Mouse (Mus musculus): Measurements from ENCODE around the gene Fam205a1. TPM values are rescaled to one million over a fixed set of nuclear protein-coding genes. Genes with fewer than 3 reads are reported as not detected.
A peak's percentile ranks its signal among the peaks of the same experiment; 100 is the strongest.
"Not testable (repeated sequence)": the region's sequence is repeated elsewhere in the genome, so short reads cannot be mapped to it uniquely, and the experiment has no call there.

The Fam205a1 gene
- not detected for polyA plus RNA-seq (2021)

DNA sequence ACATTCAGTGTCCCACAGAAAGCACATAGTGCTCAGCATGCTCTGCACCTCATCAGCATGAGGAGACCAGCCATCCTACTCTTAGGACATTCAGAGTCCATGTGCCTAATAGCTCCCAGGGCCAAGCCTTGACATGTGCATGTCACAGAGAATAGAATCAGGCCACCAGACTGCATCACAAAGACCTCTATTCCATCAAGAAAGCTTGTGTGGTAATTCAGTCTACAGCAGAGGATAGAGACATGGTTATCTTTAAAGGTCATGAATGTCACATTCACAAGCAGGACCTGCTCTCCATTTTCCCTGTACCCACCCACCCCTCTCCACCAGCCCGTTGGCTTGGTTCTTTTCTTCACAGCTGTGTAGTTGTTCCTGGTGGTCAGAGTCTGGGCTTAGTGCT lies at the start of gene Fam205a1:
TSS of gene Fam205a1 (minus strand) at position 101 of the 400 bp plus-strand sequence.
- in situ Hi-C loops (cut with MboI; ENCODE audit: low pct_unique_long_range_greater_than_20kb); H3K27me3 ChIP-seq; POLR2A ChIA-PET; CTCF ChIA-PET; DNase-seq (ENCODE audit: low read depth, low spot score); ATAC-seq: not testable (repeated sequence)

DNA sequence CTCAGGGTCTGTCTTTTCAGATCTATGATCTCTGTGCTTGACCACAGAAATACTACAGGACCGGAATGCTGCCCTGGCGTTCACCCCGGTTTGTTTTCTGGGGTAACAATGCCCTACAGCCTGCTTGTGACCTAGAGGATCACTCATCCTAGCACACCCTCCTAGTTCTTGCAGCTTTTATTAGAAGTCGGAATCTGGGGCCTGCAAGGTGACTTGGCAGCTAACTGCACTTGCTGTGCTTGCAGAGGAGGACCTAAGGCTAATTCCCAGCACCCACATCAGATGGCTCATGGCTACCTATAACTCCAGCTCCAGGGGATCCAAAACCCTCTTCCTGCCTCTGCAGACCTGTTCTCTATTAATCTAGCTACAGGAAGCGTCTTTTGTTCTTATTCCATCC lies 49.0 kb upstream of the Fam205a1 start:
- CTCF ChIA-PET: no interaction called here
- ATAC-seq (no peak), DNase-seq (ENCODE audit: low read depth, low spot score) (no peak)
- POLR2A ChIA-PET: no interaction called here
- in situ Hi-C loops (cut with MboI; ENCODE audit: low pct_unique_long_range_greater_than_20kb): no loop called here
- no peak for TF ChIP-seq CTCF (IDR thresholded peaks at IDR 0.05)
- H3K27me3 ChIP-seq: peaks cover 35% of the 10 kb centered on the region

DNA sequence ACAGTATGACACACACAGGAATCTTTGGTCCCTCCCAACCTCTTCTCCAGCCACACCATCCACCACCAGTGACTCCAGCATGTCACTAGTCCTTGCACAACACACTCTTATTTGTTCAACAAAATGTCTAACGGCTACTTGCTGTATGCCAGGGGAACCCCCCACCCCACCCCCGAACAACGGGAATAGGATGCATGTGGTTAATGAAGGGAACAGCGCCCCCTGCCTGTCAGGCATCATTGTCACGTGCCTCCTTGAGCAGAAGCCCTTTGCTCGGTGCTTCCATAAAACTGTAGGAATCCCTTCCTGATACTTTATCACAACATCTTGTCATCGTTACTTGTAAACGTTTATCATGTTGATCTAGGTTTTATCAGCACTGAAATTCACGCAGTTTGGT lies 48.5 kb upstream of the Fam205a1 start:
- CTCF ChIA-PET: no interaction called here
- ATAC-seq (no peak), DNase-seq (ENCODE audit: low read depth, low spot score) (no peak)
- TF ChIP-seq CTCF (IDR thresholded peaks at IDR 0.05): peak; percentile 30
- POLR2A ChIA-PET: no interaction called here
- peaks cover 41% of the 10 kb centered on the region for H3K27me3 ChIP-seq
- in situ Hi-C loops (cut with MboI; ENCODE audit: low pct_unique_long_range_greater_than_20kb): no loop called here

GRCm38 (mm10) chr4:42900878-42901277 lies 47.2 kb upstream of the Fam205a1 start:
- POLR2A ChIA-PET: no interaction called here
- in situ Hi-C loops (cut with MboI; ENCODE audit: low pct_unique_long_range_greater_than_20kb): no loop called here
- DNase-seq (ENCODE audit: low read depth, low spot score) (no peak), ATAC-seq (no peak)
- H3K27me3 ChIP-seq: peaks cover 44% of the 10 kb centered on the region
- CTCF ChIA-PET: interaction anchor here (1.7 kb wide), 1 partner anchor 9 kb away, joined by 5 read pairs; no protein-coding TSS in a partner anchor
- TF ChIP-seq CTCF (IDR thresholded peaks at IDR 0.05): no peak

DNA sequence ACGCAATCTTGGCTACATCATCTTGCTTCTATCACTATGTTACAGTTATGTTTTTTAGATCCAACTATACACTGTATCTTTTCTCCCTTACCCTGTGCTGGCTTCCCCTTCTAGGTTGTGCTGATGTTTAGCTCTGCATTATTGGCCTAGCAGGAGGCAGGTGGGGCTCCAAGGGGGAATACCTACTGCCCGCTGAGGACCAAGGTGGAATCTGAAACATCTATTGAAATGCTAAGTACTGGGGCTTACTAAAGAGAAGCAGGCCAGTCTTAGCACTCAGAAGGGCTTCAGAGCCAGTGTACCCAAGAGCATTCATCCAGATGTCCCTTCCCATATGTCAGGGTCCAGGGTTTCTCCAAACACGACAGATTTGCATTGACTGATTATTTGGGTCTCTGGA lies 45.2 kb upstream of the Fam205a1 start:
- ChIA-PET POLR2A (no interaction called here), CTCF (no interaction called here)
- TF ChIP-seq CTCF (IDR thresholded peaks at IDR 0.05): no peak
- peaks cover 50% of the 10 kb centered on the region for H3K27me3 ChIP-seq
- in situ Hi-C loops (cut with MboI; ENCODE audit: low pct_unique_long_range_greater_than_20kb): no loop called here
- ATAC-seq (no peak), DNase-seq (ENCODE audit: low read depth, low spot score) (no peak)

DNA sequence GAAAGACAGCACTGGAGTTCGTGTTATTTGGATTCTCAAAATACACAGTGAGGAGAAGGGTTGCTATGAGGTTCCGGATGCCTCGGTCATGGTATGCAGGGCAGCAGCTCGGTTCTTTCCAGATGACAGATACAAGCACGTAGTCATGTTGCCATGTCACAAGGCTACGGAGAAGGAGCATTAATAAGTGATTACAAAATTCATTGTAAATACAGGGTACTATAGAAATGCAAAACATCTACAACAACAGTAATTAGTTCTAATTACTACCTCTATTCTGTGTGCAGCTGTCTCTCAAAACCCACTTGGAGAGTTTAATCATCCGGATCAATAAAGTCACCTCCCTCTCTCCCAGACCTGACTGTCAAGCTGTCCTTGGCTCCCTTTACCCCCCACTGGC lies 41.4 kb upstream of the Fam205a1 start:
- H3K27me3 ChIP-seq: peaks cover 38% of the 10 kb centered on the region
- CTCF ChIA-PET: interaction anchor here (1.1 kb wide), 1 partner anchor 9 kb away, joined by 4 read pairs; no protein-coding TSS in a partner anchor

GRCm38 (mm10) chr4:42891176-42891575 lies 37.5 kb upstream of the Fam205a1 start:
- ATAC-seq (no peak), DNase-seq (ENCODE audit: low read depth, low spot score) (no peak)
- POLR2A ChIA-PET: no interaction called here
- TF ChIP-seq CTCF (IDR thresholded peaks at IDR 0.05): no peak
- CTCF ChIA-PET: interaction anchor here (1.6 kb wide), 1 partner anchor 9 kb away, joined by 5 read pairs; no protein-coding TSS in a partner anchor
- in situ Hi-C loops (cut with MboI; ENCODE audit: low pct_unique_long_range_greater_than_20kb): no loop called here
- H3K27me3 ChIP-seq: peaks cover 33% of the 10 kb centered on the region

More for the DNA sequence above, 41.4 kb upstream of the Fam205a1 start:
- in situ Hi-C loops (cut with MboI; ENCODE audit: low pct_unique_long_range_greater_than_20kb): no loop called here
- DNase-seq (ENCODE audit: low read depth, low spot score) (no peak), ATAC-seq (no peak)
- POLR2A ChIA-PET: no interaction called here
- no peak for TF ChIP-seq CTCF (IDR thresholded peaks at IDR 0.05)

- ATAC-seq: no peak
- H3K27me3 ChIP-seq: peaks cover 31% of the 10 kb centered on the region
- in situ Hi-C loops (cut with MboI; ENCODE audit: low pct_unique_long_range_greater_than_20kb): no loop called here
- no peak for DNase-seq (ENCODE audit: low read depth, low spot score)
- ChIA-PET CTCF (no interaction called here), POLR2A (no interaction called here)
- TF ChIP-seq CTCF (IDR thresholded peaks at IDR 0.05): no peak
Observed at GRCm38 (mm10) chr4:42888806-42889205, 35.1 kb upstream of the Fam205a1 start.

- POLR2A ChIA-PET: no interaction called here
- CTCF ChIA-PET: no interaction called here
- peaks cover 28% of the 10 kb centered on the region for H3K27me3 ChIP-seq
- no peak for TF ChIP-seq CTCF (IDR thresholded peaks at IDR 0.05)
- no peak for ATAC-seq
- in situ Hi-C loops (cut with MboI; ENCODE audit: low pct_unique_long_range_greater_than_20kb): no loop called here
- DNase-seq (ENCODE audit: low read depth, low spot score): no peak
Observed at GRCm38 (mm10) chr4:42886926-42887325, 33.2 kb upstream of the Fam205a1 start.

DNA sequence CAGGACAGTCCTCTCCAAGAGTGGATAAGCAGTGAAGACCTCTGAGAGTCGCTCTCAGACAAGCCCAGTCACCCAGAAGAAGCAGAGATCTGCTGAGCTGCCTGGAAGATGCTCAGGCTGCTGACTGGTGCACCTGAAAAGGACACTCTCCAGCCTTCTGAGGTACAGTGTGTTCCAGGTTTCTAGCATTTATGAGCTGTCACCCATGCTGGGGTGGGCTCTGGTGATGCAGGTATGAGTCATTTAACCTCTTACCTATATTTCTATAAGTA lies 26.9 kb upstream of the Fam205a1 start:
- POLR2A ChIA-PET: no interaction called here
- H3K27me3 ChIP-seq: peaks cover 7% of the 10 kb centered on the region
- in situ Hi-C loops (cut with MboI; ENCODE audit: low pct_unique_long_range_greater_than_20kb): no loop called here
- TF ChIP-seq CTCF (IDR thresholded peaks at IDR 0.05): no peak
- ATAC-seq: no peak
- no peak for DNase-seq (ENCODE audit: low read depth, low spot score)
- CTCF ChIA-PET: interaction anchor here (0.8 kb wide), 1 partner anchor 74 kb away, joined by 3 read pairs; no protein-coding TSS in a partner anchor

GRCm38 (mm10) chr4:42879829-42880676 lies 26.4 kb upstream of the Fam205a1 start:
- ATAC-seq: no peak
- DNase-seq (ENCODE audit: low read depth, low spot score): no peak
- no peak for TF ChIP-seq CTCF (IDR thresholded peaks at IDR 0.05)
- ChIA-PET POLR2A (no interaction called here), CTCF (interaction anchor here (0.8 kb wide), 1 partner anchor 75 kb away, joined by 3 read pairs; no protein-coding TSS in a partner anchor)
- H3K27me3 ChIP-seq: peaks cover 12% of the 10 kb centered on the region
- in situ Hi-C loops (cut with MboI; ENCODE audit: low pct_unique_long_range_greater_than_20kb): loop anchor here (5.0 kb wide), 1 partner anchor 82 kb away; no protein-coding TSS in a partner anchor
